In genomic region chr16:56579536-56579935, GRCm38 (mm10) we compare ENCODE assay signal across 16 mouse cellular contexts.
DNase-seq lines count a peak whose midpoint lies in the region; ATAC-seq and TF ChIP-seq lines count a peak whose summit lies in the region.
"Had no signal": no experiment of that assay in that cellular context is flagged by ENCODE, and none has a peak within 500 bp of the region (broad histone marks: within the 10 kb centered on the region; RNA-seq: fewer than 3 reads in every experiment).

No protein-coding gene starts in this region.

- no peaks in the 10 kb centered on the region for H3K4me1 ChIP-seq in heart, embryonic 10.5 days
- no peaks in the 10 kb centered on the region for H3K4me1 ChIP-seq in lung, postnatal 0 days (ENCODE audit: insufficient read depth, low read depth, low read length)
- H3K4me1 ChIP-seq in thymus, adult 2 months (replicated peaks; ENCODE audit: control insufficient read depth, insufficient read depth, low read length) = no peaks in the 10 kb centered on the region
- H3K4me1 ChIP-seq: midbrain, embryonic 13.5 days had no signal

- no peak for ATAC-seq in lung, postnatal 0 days
- ATAC-seq: forebrain, embryonic 16.5 days; hindbrain, embryonic 16.5 days; midbrain, embryonic 13.5 days had no signal

- H3K4me3 ChIP-seq in heart, embryonic 10.5 days = no peak overlapping the region
- no peak overlapping the region for H3K4me3 ChIP-seq in lung, postnatal 0 days (ENCODE audit: low read depth, low read length)
- H3K4me3 ChIP-seq in thymus, adult 2 months (ENCODE audit: control insufficient read depth, insufficient read depth, low read length) = no peak overlapping the region
- H3K4me3 ChIP-seq: midbrain, embryonic 13.5 days had no signal

- H3K27ac ChIP-seq in heart, embryonic 10.5 days = no peak overlapping the region
- no peak overlapping the region for H3K27ac ChIP-seq in lung, postnatal 0 days (ENCODE audit: low read length)
- H3K27ac ChIP-seq in thymus, adult 2 months (ENCODE audit: control insufficient read depth, insufficient read depth, low read length) = no peak overlapping the region
- H3K27ac ChIP-seq: midbrain, embryonic 13.5 days had no signal

- no peak overlapping the region for H3K9ac ChIP-seq in lung, postnatal 0 days (replicated peaks; ENCODE audit: low read depth)
- H3K9ac ChIP-seq: midbrain, embryonic 13.5 days had no signal

- no peak for TF ChIP-seq EP300 in lung, postnatal 0 days (IDR thresholded peaks at IDR 0.05)

- TF ChIP-seq POLR2A in thymus, adult 2 months (IDR thresholded peaks at IDR 0.05; ENCODE audit: control insufficient read depth, extremely low read depth, insufficient read depth, low read length, poor library complexity) = no peak

- peak; percentile 95 for DNase-seq in heart, adult 11 months
- no peak for DNase-seq in heart, embryonic 10.5 days (ENCODE audit: low spot score)
- DNase-seq in lung, postnatal 36 days = peak; percentile 9
- no peak for DNase-seq in lung, postnatal 0 days (ENCODE audit: low spot score)
- DNase-seq in gastrocnemius, postnatal 36 days = peak; percentile 23 to 39
- peak; percentile 75 for DNase-seq in skeletal muscle tissue, adult 2 months (ENCODE audit: low read depth, low spot score)
- DNase-seq in thymus, adult 2 months = no peak
- no peak for DNase-seq in ovary, adult 18-20 months (ENCODE audit: low spot score)
- DNase-seq: adrenal gland, adult 2 months; cerebellum, postnatal 14 days; kidney, adult 2 months; lung, adult 2 months had no signal

- intact Hi-C loops in gastrocnemius, postnatal 36 days (cut with DNase I) = no loop called here

- no peaks in the 10 kb centered on the region for H3K27me3 ChIP-seq in heart, embryonic 10.5 days (ENCODE audit: insufficient read depth, poor library complexity, severe bottlenecking)
- H3K27me3 ChIP-seq in lung, postnatal 0 days (replicated peaks; ENCODE audit: insufficient read depth, low read length) = no peaks in the 10 kb centered on the region
- no peaks in the 10 kb centered on the region for H3K27me3 ChIP-seq in thymus, adult 2 months (ENCODE audit: control insufficient read depth, insufficient read depth, low read length)
- H3K27me3 ChIP-seq: midbrain, embryonic 13.5 days had no signal

- H3K4me2 ChIP-seq in lung, postnatal 0 days (replicated peaks; ENCODE audit: low read depth, low read length) = no peak overlapping the region
- H3K4me2 ChIP-seq: liver, embryonic 11.5 days; midbrain, embryonic 13.5 days had no signal

- WGBS in heart, embryonic 10.5 days = 72% methylated on average over 1 of the region's 1 CpGs
- 56% methylated on average over 1 of the region's 1 CpGs for WGBS in lung, postnatal 0 days
- WGBS in thymus, adult 2 months = 77% methylated on average over 1 of the region's 1 CpGs

- no peaks in the 10 kb centered on the region for H3K9me3 ChIP-seq in heart, embryonic 10.5 days
- no peaks in the 10 kb centered on the region for H3K9me3 ChIP-seq in lung, postnatal 0 days (ENCODE audit: low read length)
- H3K9me3 ChIP-seq: midbrain, embryonic 13.5 days had no signal

- TF ChIP-seq CTCF in lung, postnatal 0 days (IDR thresholded peaks at IDR 0.05) = no peak
- no peak for TF ChIP-seq CTCF in thymus, adult 2 months (IDR thresholded peaks at IDR 0.05; ENCODE audit: borderline replicate concordance, control insufficient read depth, extremely low read depth, insufficient read depth, low read length, poor library complexity)

- no peaks in the 10 kb centered on the region for H3K36me3 ChIP-seq in heart, embryonic 10.5 days
- no peaks in the 10 kb centered on the region for H3K36me3 ChIP-seq in lung, postnatal 0 days (ENCODE audit: insufficient read depth, low read length)
- H3K36me3 ChIP-seq in thymus, adult 2 months (ENCODE audit: control insufficient read depth, insufficient read depth, low read length) = no peaks in the 10 kb centered on the region
- H3K36me3 ChIP-seq: midbrain, embryonic 13.5 days had no signal

Comparison
In these comparisons a context has a peak if more than half of its experiments do, and no peak if none do; other contexts are left out.
1. DNase-seq: peak in heart, adult 11 months (single experiment), lung, postnatal 36 days (single experiment), gastrocnemius, postnatal 36 days (2 of 2) and skeletal muscle tissue, adult 2 months (single experiment); none in heart, embryonic 10.5 days (single experiment), lung, postnatal 0 days (single experiment), thymus, adult 2 months (single experiment) and ovary, adult 18-20 months (single experiment).